Mouse (Mus musculus): ENCODE measurements around the gene Gm26558.
A peak's percentile ranks its signal among the peaks of the same experiment; 100 is the strongest.

The Gm26558 gene

DNA sequence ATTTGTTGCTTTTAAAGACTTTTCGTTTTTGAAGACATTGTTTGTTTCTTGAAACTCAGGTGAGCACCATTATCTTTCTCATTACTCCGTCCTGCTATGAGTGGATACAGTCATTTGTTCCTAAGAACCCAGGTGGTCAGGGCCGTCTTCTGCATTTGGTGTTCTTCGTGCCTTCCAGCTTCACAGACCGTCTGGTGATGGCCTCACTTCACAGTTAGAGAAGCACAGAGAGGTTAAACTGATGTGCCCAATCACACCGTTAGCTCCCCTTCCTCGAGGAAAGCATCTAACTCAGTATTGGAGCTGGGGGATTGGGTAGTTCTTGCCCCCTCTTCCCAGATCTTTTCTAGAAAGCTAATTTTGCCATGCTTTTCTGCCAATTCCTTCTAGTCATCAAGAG is 5.1 kb upstream of the Gm26558 start:
- TF ChIP-seq GATA4 (IDR thresholded peaks at IDR 0.05; ENCODE audit: insufficient replicate concordance, low read length) = no peak

- TF ChIP-seq GATA4 (IDR thresholded peaks at IDR 0.05; ENCODE audit: insufficient replicate concordance, low read length) = no peak
Measured at GRCm38 (mm10) chr2:70663764-70664163, 1.9 kb upstream of the Gm26558 start.

- TF ChIP-seq GATA4 (IDR thresholded peaks at IDR 0.05; ENCODE audit: insufficient replicate concordance, low read length) = peak; percentile 99
Measured at GRCm38 (mm10) chr2:70660887-70661714, 807 bp downstream of the Gm26558 start, which contains the start of gene Gorasp2. TSS of gene Gorasp2 (plus strand) at chr2:70661576.

- TF ChIP-seq GATA4 (IDR thresholded peaks at IDR 0.05; ENCODE audit: insufficient replicate concordance, low read length) = no peak
Measured at GRCm38 (mm10) chr2:70657083-70657482, 4.8 kb downstream of the Gm26558 start.

DNA sequence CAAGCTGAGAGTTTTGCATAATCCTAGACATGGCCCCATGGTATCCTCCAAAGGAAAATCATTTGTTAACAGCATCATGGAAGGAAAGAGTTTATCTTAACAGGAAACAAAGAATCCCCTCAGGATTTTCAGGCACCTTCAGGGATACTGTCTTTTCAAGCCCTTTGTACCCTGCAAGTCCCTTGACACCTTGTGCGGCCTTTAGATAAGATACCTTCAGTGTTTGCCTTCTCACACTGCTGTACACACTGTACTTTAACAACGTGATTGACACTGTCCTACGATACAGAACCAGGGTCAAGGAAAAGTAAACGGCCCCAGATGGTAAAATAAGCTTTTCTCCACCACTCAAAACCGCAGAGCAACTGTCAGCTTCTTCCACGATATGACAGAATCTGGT is 10.1 kb downstream of the Gm26558 start:
- no peak for TF ChIP-seq GATA4 (IDR thresholded peaks at IDR 0.05; ENCODE audit: insufficient replicate concordance, low read length)

DNA sequence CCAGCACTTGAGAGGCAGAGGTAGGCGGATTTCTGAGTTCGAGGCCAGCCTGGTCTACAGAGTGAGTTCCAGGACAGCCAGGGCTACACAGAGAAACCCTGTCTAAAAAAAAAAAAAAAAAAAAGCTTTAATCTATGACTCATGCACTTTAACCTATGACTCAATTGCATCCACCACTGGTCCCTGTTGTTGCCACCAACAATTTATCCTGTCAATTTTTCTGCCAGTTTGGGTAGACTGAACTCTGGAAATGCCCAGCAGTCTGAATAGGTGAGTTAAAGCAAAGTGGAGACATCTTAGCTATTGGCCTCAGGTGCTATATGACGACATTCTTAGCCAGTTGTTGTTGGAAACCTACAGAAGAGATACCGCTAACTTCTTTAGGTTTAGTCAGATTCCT is 12.4 kb downstream of the Gm26558 start:
- no peak for TF ChIP-seq GATA4 (IDR thresholded peaks at IDR 0.05; ENCODE audit: insufficient replicate concordance, low read length)

DNA sequence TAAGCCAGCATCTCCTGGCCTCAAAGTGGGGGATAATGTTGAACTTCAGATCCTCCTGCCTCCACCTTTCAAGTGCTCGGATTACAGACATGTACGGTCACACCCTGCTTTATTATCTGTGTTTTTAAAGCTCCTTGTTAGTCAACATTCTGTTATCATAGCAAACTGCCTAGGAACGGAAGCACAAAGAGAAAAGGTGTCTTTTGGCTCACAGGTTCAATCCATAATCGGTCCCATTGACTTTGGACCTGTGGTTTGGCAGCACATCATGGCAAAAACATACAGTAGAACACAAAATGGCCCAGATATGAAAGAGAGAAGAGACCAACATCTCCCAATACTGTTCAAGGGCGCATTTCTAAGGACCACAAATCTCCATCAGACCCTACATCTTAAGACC is 13.6 kb downstream of the Gm26558 start:
- no peak for TF ChIP-seq GATA4 (IDR thresholded peaks at IDR 0.05; ENCODE audit: insufficient replicate concordance, low read length)

GRCm38 (mm10) chr2:70647681-70648080 is 14.2 kb downstream of the Gm26558 start:
- no peak for TF ChIP-seq GATA4 (IDR thresholded peaks at IDR 0.05; ENCODE audit: insufficient replicate concordance, low read length)

GRCm38 (mm10) chr2:70645266-70645780 is 16.6 kb downstream of the Gm26558 start:
- no peak for TF ChIP-seq GATA4 (IDR thresholded peaks at IDR 0.05; ENCODE audit: insufficient replicate concordance, low read length)

GRCm38 (mm10) chr2:70642971-70643565 is 18.8 kb downstream of the Gm26558 start:
- TF ChIP-seq GATA4 (IDR thresholded peaks at IDR 0.05; ENCODE audit: insufficient replicate concordance, low read length) = no peak

- no peak for TF ChIP-seq GATA4 (IDR thresholded peaks at IDR 0.05; ENCODE audit: insufficient replicate concordance, low read length)
Measured at GRCm38 (mm10) chr2:70640968-70641367, 20.9 kb downstream of the Gm26558 start.

DNA sequence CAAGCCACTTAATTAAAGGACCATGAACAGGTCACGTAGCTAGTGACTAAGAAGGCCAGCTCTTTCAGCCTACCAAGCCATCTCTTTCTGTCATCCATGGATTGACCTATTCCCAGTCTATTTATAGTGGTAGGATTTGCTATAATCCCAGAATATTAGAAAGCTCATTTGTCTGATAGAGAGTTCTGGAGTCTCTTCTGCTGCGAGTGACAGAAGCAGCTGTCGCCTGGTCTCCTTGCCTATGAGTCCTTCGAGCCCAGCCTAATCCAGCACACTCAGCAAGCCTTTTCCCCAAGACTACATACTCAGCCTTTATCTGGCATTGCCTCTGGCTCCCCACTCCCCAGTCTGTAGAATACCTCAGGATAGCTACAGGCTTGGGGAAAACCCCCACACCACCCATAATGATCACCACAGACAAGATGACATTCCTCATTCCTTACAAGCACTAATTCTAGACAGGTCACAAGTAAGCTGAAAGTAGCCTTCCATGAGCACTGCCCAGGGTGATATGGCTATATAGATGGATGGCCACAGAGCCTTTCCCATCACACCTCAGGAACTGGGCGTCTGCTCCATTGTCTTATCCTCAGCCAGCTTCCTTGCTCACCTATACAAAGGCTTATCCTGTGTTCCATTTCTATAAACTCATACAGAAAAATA is 27.7 kb downstream of the Gm26558 start:
- TF ChIP-seq GATA4 (IDR thresholded peaks at IDR 0.05; ENCODE audit: insufficient replicate concordance, low read length) = no peak

GRCm38 (mm10) chr2:70632412-70632811 is 29.5 kb downstream of the Gm26558 start:
- TF ChIP-seq GATA4 (IDR thresholded peaks at IDR 0.05; ENCODE audit: insufficient replicate concordance, low read length) = no peak

DNA sequence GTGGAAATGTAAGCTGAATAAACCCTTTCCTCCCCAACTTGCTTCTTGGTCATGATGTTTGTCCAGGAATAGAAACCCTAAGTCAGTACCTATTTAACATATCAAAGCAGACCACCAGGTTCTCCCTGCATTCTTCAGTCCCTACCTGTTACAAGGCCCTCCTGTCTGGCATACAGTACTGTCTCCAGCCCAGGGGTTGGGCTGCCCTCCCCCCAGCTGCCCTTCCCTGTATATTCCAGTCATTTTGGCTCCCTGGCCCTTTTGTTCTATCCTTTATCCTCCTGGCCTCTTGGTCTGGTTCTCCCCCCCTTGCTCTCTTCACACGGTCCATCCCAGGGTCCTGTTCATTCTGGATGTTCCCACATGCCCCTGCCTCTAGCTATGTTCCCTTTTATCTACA is 30.6 kb downstream of the Gm26558 start:
- no peak for TF ChIP-seq GATA4 (IDR thresholded peaks at IDR 0.05; ENCODE audit: insufficient replicate concordance, low read length)

DNA sequence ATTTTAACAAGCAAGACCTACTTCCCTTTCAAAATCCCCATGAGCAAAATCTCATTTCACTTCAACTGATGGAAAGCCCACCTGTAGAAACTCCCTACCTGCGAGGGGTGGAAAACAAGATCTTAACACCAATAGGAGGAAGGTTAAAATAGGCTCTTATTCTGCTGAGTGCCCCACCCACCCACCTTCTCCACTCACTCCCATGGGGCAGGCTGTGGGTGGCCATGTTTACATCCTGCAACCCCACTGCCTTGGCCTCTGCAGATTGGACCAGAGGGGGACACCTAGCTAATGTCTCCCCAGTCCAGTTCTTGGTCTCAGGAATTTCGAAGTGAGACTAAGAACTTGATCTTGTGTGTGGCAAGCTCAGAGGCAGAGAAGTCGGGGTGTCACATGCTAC is 32.0 kb downstream of the Gm26558 start:
- TF ChIP-seq GATA4 (IDR thresholded peaks at IDR 0.05; ENCODE audit: insufficient replicate concordance, low read length) = no peak

- TF ChIP-seq GATA4 (IDR thresholded peaks at IDR 0.05; ENCODE audit: insufficient replicate concordance, low read length) = no peak
Measured at GRCm38 (mm10) chr2:70629339-70629761, 32.6 kb downstream of the Gm26558 start.
